Comparison of ENCODE assay signal across 8 mouse cellular contexts in the genomic region with DNA sequence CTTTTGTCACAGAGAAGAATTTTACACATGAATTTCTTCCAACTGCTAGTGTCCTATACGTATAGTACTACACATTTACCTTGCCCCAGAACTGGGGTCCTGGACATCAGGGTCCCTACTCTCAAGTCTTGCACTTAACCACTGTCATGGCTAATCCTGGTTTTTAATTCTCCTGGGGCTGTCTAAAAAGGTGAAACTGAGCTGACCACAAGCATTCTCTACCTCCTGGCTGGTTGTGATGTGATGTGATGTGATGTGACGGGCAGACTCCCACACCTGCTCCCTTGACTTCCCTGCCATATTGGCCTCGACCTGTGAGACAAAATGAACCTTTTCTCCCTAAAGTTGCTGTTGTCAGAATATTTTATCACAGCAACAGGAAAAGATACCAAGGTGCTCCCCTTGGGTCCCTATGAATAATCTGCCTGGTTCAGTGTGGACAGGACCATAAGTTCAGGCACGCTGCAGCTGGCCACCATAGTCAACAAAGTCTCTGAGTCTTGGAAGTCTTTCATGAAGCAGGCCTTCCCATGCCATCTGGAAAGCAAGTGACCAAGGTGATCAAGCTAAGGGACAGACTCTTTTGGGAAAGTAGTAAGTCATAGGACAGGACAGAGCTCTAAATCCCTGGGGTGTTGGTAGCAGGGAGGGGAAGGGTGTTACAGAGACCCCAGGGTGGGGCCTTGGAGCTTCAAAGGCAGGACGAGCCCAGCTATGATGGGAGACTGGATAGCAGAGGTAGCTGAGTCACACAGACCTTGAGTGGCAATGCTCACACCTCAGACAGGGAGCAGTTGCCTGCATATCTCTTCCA. TPM values are rescaled to one million over a fixed set of nuclear protein-coding genes. Genes with fewer than 3 reads are reported as not detected.
A peak's percentile ranks its signal among the peaks of the same experiment; 100 is the strongest.
DNase-seq lines count a peak whose midpoint lies in the region; ATAC-seq and TF ChIP-seq lines count a peak whose summit lies in the region.

No protein-coding gene starts in this region.

- H3K9me3 ChIP-seq in kidney, embryonic 16.5 days (ENCODE audit: low read length), result no peaks in the 10 kb centered on the region
- no peaks in the 10 kb centered on the region for H3K9me3 ChIP-seq in embryonic facial prominence, embryonic 10.5 days
- H3K9me3 ChIP-seq in intestine, embryonic 14.5 days (ENCODE audit: control insufficient read depth, low read length), result no peaks in the 10 kb centered on the region
- no peaks in the 10 kb centered on the region for H3K9me3 ChIP-seq in midbrain, postnatal 0 days (ENCODE audit: low read length)

- no peaks in the 10 kb centered on the region for H3K36me3 ChIP-seq in kidney, embryonic 16.5 days (ENCODE audit: insufficient read depth, low read length)
- H3K36me3 ChIP-seq in embryonic facial prominence, embryonic 10.5 days (replicated peaks), result peaks cover 8% of the 10 kb centered on the region; the same call in 1 of the 2 replicates
- H3K36me3 ChIP-seq in intestine, embryonic 14.5 days (ENCODE audit: control insufficient read depth, insufficient read depth, low read length), result no peaks in the 10 kb centered on the region; the same call in 1 of the 2 replicates
- H3K36me3 ChIP-seq in midbrain, postnatal 0 days (ENCODE audit: insufficient read depth, low read length), result no peaks in the 10 kb centered on the region

- H3K4me2 ChIP-seq in kidney, embryonic 16.5 days (replicated peaks; ENCODE audit: low read depth, low read length), result peak overlapping the region; percentile 53
- H3K4me2 ChIP-seq in intestine, embryonic 14.5 days (ENCODE audit: low read length), result peak overlapping the region; percentile 49
- peak overlapping the region; percentile 42 for H3K4me2 ChIP-seq in midbrain, postnatal 0 days (ENCODE audit: low read depth, low read length, poor library complexity, severe bottlenecking)

- H3K27ac ChIP-seq in kidney, embryonic 16.5 days (ENCODE audit: low read length), result peak overlapping the region; percentile 92; the same call in 1 of the 2 replicates
- peak overlapping the region; percentile 98 for H3K27ac ChIP-seq in embryonic facial prominence, embryonic 10.5 days (replicated peaks)
- peak overlapping the region; percentile 92 for H3K27ac ChIP-seq in intestine, embryonic 14.5 days (ENCODE audit: low read depth)
- H3K27ac ChIP-seq in midbrain, postnatal 0 days (ENCODE audit: low read depth, low read length), result peak overlapping the region; percentile 74

- peak overlapping the region; percentile 53 for H3K9ac ChIP-seq in kidney, embryonic 16.5 days (replicated peaks; ENCODE audit: low read length)
- 0 out of 2 replicates have a peak overlapping the region, but pooled peaks have one; percentile 11 for H3K9ac ChIP-seq in intestine, embryonic 14.5 days (ENCODE audit: low read length)
- H3K9ac ChIP-seq in midbrain, postnatal 0 days (replicated peaks; ENCODE audit: low read length, poor library complexity, severe bottlenecking), result no peak overlapping the region

- TF ChIP-seq CTCF in midbrain, postnatal 0 days (IDR thresholded peaks at IDR 0.05), result no peak

- peak overlapping the region; percentile 89 for H3K4me3 ChIP-seq in kidney, embryonic 16.5 days (ENCODE audit: low read length)
- H3K4me3 ChIP-seq in embryonic facial prominence, embryonic 10.5 days, result peak overlapping the region; percentile 88
- H3K4me3 ChIP-seq in intestine, embryonic 14.5 days (ENCODE audit: low read depth, low read length), result peak overlapping the region; percentile 87
- peak overlapping the region; percentile 95 for H3K4me3 ChIP-seq in midbrain, postnatal 0 days (ENCODE audit: low read depth, low read length)

- peak; percentile 1; the same call in 1 of the 2 replicates for ATAC-seq in kidney, embryonic 16.5 days (ENCODE audit: low FRiP score, low TSS enrichment)
- peak; percentile 3; the same call in 1 of the 2 replicates for ATAC-seq in intestine, embryonic 14.5 days (replicated peaks; ENCODE audit: low FRiP score, low TSS enrichment, low read depth)
- no peak for ATAC-seq in midbrain, postnatal 0 days (ENCODE audit: low FRiP score)
- ATAC-seq in inflammation-experienced regulatory T-cells, adult 6 months, result no peak

- 68% methylated on average over 5 of the region's 5 CpGs for WGBS in kidney, embryonic 16.5 days
- WGBS in embryonic facial prominence, embryonic 10.5 days, result 76% methylated on average over 5 of the region's 5 CpGs
- 74% methylated on average over 5 of the region's 5 CpGs for WGBS in intestine, embryonic 14.5 days
- WGBS in midbrain, postnatal 0 days, result 69% methylated on average over 5 of the region's 5 CpGs

- H3K4me1 ChIP-seq in kidney, embryonic 16.5 days (ENCODE audit: insufficient read depth, low read length), result peaks cover 23% of the 10 kb centered on the region
- peaks cover 32% of the 10 kb centered on the region for H3K4me1 ChIP-seq in embryonic facial prominence, embryonic 10.5 days
- H3K4me1 ChIP-seq in intestine, embryonic 14.5 days (replicated peaks; ENCODE audit: control insufficient read depth, insufficient read depth, low read length), result peaks cover 13% of the 10 kb centered on the region
- peaks cover 13% of the 10 kb centered on the region; the same call in 1 of the 2 replicates for H3K4me1 ChIP-seq in midbrain, postnatal 0 days (ENCODE audit: insufficient read depth, low read length)

- no peaks in the 10 kb centered on the region for H3K27me3 ChIP-seq in kidney, embryonic 16.5 days (ENCODE audit: insufficient read depth, low read length)
- H3K27me3 ChIP-seq in embryonic facial prominence, embryonic 10.5 days (replicated peaks; ENCODE audit: low read depth, poor library complexity, severe bottlenecking), result no peaks in the 10 kb centered on the region
- H3K27me3 ChIP-seq in intestine, embryonic 14.5 days (replicated peaks; ENCODE audit: control insufficient read depth, insufficient read depth, low read length), result no peaks in the 10 kb centered on the region
- H3K27me3 ChIP-seq in midbrain, postnatal 0 days (ENCODE audit: insufficient read depth, low read length), result no peaks in the 10 kb centered on the region

- DNase-seq in kidney, adult 8-10 months, result no peak
- DNase-seq in embryonic facial prominence, embryonic 10.5 days (ENCODE audit: low spot score), result no peak
- DNase-seq in intestine, embryonic 14.5 days (ENCODE audit: low spot score), result no peak
- DNase-seq in midbrain, postnatal 0 days (ENCODE audit: low spot score), result no peak
- no peak for DNase-seq in spleen, adult 12 weeks (ENCODE audit: low spot score)
- DNase-seq in layer of hippocampus, adult 8-10 months (ENCODE audit: low spot score in 2 of 2), result no peak

RNA-seq across cellular contexts. Expression of a gene that starts 1.1 kb away (rescaled TPM):
- polyA plus RNA-seq in kidney, embryonic 16.5 days (2015; fragmentation: Nextera tagmentation; extraction: Ambion mirVana), result 67.7 and 68.7 TPM in 2 replicates
- polyA plus RNA-seq in embryonic facial prominence, embryonic 10.5 days (2016; fragmentation: Nextera tagmentation; extraction: Ambion mirVana), result 70.6 and 73.9 TPM in 2 replicates
- 64.2 and 70.9 TPM in 2 replicates for polyA plus RNA-seq in intestine, embryonic 14.5 days (2014; fragmentation: Nextera tagmentation; extraction: Ambion mirVana)
- total RNA-seq in midbrain, postnatal 0 days (2014; rRNA removed), result 98.0 and 111 TPM in 2 replicates
- 31.0 and 32.3 TPM in 2 replicates for polyA plus RNA-seq in midbrain, postnatal 0 days (2015; fragmentation: Nextera tagmentation; extraction: Ambion mirVana)
- 10 to 100 TPM; 67.2 to 92.1 (median 71.5) TPM for polyA plus RNA-seq in inflammation-experienced regulatory T-cells, adult 6 months (2017; shearing (Covaris generic))
- total RNA-seq in layer of hippocampus, adult 8-10 months (2022), result 10 to 100 TPM; 71.8 to 91.5 (median 85.1) TPM

Comparison
In these comparisons a context has a peak if more than half of its experiments do, and no peak if none do; other contexts are left out.
1. ATAC-seq: peak in kidney, embryonic 16.5 days (single experiment) and intestine, embryonic 14.5 days (single experiment); none in midbrain, postnatal 0 days (single experiment) and inflammation-experienced regulatory T-cells, adult 6 months (single experiment).
2. Peak in every context shown above with its lines, with median percentiles within 50 percentile points of each other: H3K27ac ChIP-seq, H3K4me2 ChIP-seq and H3K4me3 ChIP-seq.